Comparison of ENCODE assay signal across 20 mouse cellular contexts in genomic region chr14:121473869-121474268, GRCm38 (mm10). TPM values are rescaled to one million over a fixed set of nuclear protein-coding genes. Genes with fewer than 3 reads are reported as not detected.
"Had no signal": no experiment of that assay in that cellular context is flagged by ENCODE, and none has a peak within 500 bp of the region (broad histone marks: within the 10 kb centered on the region; RNA-seq: fewer than 3 reads in every experiment).

No protein-coding gene starts in this region.

- H3K36me3 ChIP-seq: limb, embryonic 15.5 days; liver, embryonic 13.5 days; midbrain, embryonic 12.5 days; neural tube, embryonic 13.5 days; stomach, embryonic 15.5 days had no signal

- H3K4me3 ChIP-seq: limb, embryonic 15.5 days; liver, embryonic 13.5 days; midbrain, embryonic 12.5 days; neural tube, embryonic 13.5 days; stomach, embryonic 15.5 days had no signal

- DNase-seq: kidney, adult 8-10 months; kidney, postnatal 25 days; layer of hippocampus, adult 9-11 months; layer of hippocampus, postnatal 36 days; liver, embryonic 13.5 days; lung, adult 18-20 months; retina, postnatal 1 day; right cerebral cortex, postnatal 4 days; thymus, adult 2 months; thymus, postnatal 36 days had no signal

- ATAC-seq: midbrain, embryonic 16.5 days had no signal

- H3K27ac ChIP-seq: limb, embryonic 15.5 days; liver, embryonic 13.5 days; midbrain, embryonic 12.5 days; neural tube, embryonic 13.5 days; stomach, embryonic 15.5 days had no signal

- H3K4me2 ChIP-seq: limb, embryonic 15.5 days; liver, embryonic 13.5 days; midbrain, embryonic 12.5 days; neural tube, embryonic 13.5 days; stomach, embryonic 15.5 days had no signal

- H3K9ac ChIP-seq: limb, embryonic 15.5 days; liver, embryonic 13.5 days; midbrain, embryonic 12.5 days; neural tube, embryonic 13.5 days; stomach, embryonic 15.5 days had no signal

- H3K4me1 ChIP-seq: limb, embryonic 15.5 days; midbrain, embryonic 12.5 days; neural tube, embryonic 13.5 days; stomach, embryonic 15.5 days had no signal

- H3K27me3 ChIP-seq: limb, embryonic 15.5 days; midbrain, embryonic 12.5 days; neural tube, embryonic 13.5 days; stomach, embryonic 15.5 days had no signal

- H3K9me3 ChIP-seq: limb, embryonic 15.5 days; liver, embryonic 13.5 days; midbrain, embryonic 12.5 days; neural tube, embryonic 13.5 days; stomach, embryonic 15.5 days had no signal

RNA-seq across cellular contexts. Expression of gene Slc15a1, which starts 31.2 kb away (rescaled TPM):
- total RNA-seq: layer of hippocampus, adult 18-20 months; layer of hippocampus, postnatal 36 days; left cerebral cortex, adult 8-10 months; left cerebral cortex, postnatal 25 days had no signal
- polyA plus RNA-seq: limb, embryonic 11.5 days; liver, embryonic 13.5 days; midbrain, embryonic 12.5 days; midbrain, embryonic 16.5 days; neural tube, embryonic 13.5 days; spleen, adult 2 months had no signal
